Mouse (Mus musculus): ENCODE data around the gene Mea1.

GRCm38 (mm10) chr17:46727271-46727670 lies 48.7 kb downstream of the Mea1 start:
- TF ChIP-seq TAL1 (IDR thresholded peaks at IDR 0.05; ENCODE audit: low read length) (no peak), GATA1 (IDR thresholded peaks at IDR 0.05; ENCODE audit: low read length) (no peak)
